Mouse (Mus musculus) liver, adult 2 months (tissue): ENCODE measurements at regions not wholly inside any gene's neighbourhood (a gene's known extent, or its start where the extent isn't known, plus 50 kb on each side); places are given as distances from the start of the nearest gene placed in this dataset.

Experiments
- DNase-seq: peaks from one replicate; pipeline ENCODE4 v3.0.0-alpha.2; 2011; ENCODE audit warnings: low read depth, low spot score; ENCODE audit errors: extremely low read depth
- H3K27ac ChIP-seq: fragments of 200-500 bp; replicated peaks from 2 replicates; pipeline ENCODE4 v1.5.1; 2012; ENCODE audit warnings: low read depth, mild to moderate bottlenecking, control low read depth, inconsistent platforms, low read length; ENCODE audit not compliant: insufficient read depth
- H3K27me3 ChIP-seq: fragments of 200-500 bp; 2 replicates; pipeline ENCODE4 v1.6.1; 2012; ENCODE audit warnings: mild to moderate bottlenecking, moderate library complexity, low read length, inconsistent platforms; ENCODE audit not compliant: control insufficient read depth, insufficient read depth
- H3K36me3 ChIP-seq: fragments of 200-500 bp; 2 replicates; pipeline ENCODE4 v1.6.1; 2012; ENCODE audit warnings: low read length, inconsistent platforms; ENCODE audit not compliant: control insufficient read depth, insufficient read depth
- H3K4me1 ChIP-seq: fragments of 200-500 bp; 2 replicates; pipeline ENCODE4 v1.6.1; 2011; ENCODE audit warnings: low read length; ENCODE audit not compliant: control insufficient read depth, insufficient read depth
- H3K4me3 ChIP-seq: fragments of 200-500 bp; 2 replicates; pipeline ENCODE4 v1.5.1; 2011; ENCODE audit warnings: low read depth, mild to moderate bottlenecking, control low read depth, low read length, moderate library complexity; ENCODE audit not compliant: insufficient read depth
- H3K79me2 ChIP-seq: fragments of 200-500 bp; 2 replicates; pipeline ENCODE4 v1.6.1; 2012; ENCODE audit warnings: inconsistent platforms, mild to moderate bottlenecking, low read length, moderate library complexity; ENCODE audit not compliant: control insufficient read depth, insufficient read depth
- H3K9ac ChIP-seq: fragments of 200-500 bp; 2 replicates; pipeline ENCODE4 v1.6.1; 2012; ENCODE audit warnings: low read depth, mild to moderate bottlenecking, control low read depth, inconsistent platforms, low read length
- CTCF ChIP-seq: fragments of 200-500 bp; IDR thresholded peaks from 2 replicates; pipeline ENCODE4 v1.5.1; 2011; ENCODE audit warnings: low read depth, low read length, control low read depth
- POLR2A ChIP-seq: fragments of 200-500 bp; IDR thresholded peaks from 2 replicates; pipeline ENCODE4 v1.6.1; 2011; ENCODE audit warnings: low read length, control low read depth; ENCODE audit not compliant: insufficient read depth; ENCODE audit errors: extremely low read depth
- WGBS: fragments of 180-500 bp; shearing (Covaris S2); methylation state at CpG from one replicate; pipeline ENCODE4 v1.1.7; 2018; 5-methylcytosine and 5-hydroxymethylcytosine counted together

DNA sequence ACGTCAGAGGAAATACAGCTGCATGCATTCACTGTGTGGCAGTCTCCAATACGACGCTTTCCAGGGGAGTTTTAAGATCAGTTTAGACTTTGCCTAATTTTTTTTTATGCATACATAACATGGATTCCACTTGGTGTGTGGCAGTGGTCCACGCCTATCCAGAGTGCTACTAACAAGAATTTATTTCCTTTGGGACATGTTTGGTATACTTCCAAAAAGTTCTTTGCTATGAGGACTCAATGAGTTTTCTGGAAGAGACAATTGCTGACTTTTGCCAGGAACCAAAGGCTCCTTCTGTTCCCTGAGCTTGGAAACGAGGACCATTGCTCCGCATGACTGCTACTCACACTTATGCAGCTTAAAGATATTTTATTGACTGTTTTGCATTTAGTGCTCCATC is 59.2 kb downstream of the Marcks start:
- H3K4me3 ChIP-seq = no peak overlapping the region
- no peak overlapping the region for H3K9ac ChIP-seq
- no peaks in the 10 kb centered on the region; the same call in 1 of the 2 replicates for H3K4me1 ChIP-seq
- peak; percentile 5 for DNase-seq
- TF ChIP-seq POLR2A (no peak), CTCF (no peak)
- 88% methylated on average over 6 of the region's 6 CpGs for WGBS
- H3K27me3 ChIP-seq = no peaks in the 10 kb centered on the region
- no peaks in the 10 kb centered on the region for H3K79me2 ChIP-seq
- H3K36me3 ChIP-seq = no peaks in the 10 kb centered on the region
- H3K27ac ChIP-seq = no peak overlapping the region

DNA sequence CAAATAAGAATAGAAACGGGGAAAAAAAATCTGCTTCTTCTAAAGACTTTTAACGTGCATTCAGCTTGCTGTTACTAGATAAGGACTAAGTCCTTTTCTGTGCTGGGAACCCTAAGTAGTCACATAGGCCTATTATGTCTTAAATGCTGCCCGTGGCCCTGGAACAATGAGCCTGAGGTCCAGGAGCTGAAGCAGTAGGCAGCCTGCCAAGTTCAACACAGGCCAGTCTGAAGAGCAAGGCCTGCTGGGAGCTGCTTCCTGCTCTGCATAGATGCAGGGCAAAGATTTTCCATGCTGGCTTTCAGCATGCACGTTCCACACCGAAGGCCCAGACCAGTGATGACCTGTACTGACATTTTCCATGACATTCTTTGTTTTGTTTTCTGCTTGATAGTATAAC is 60.3 kb downstream of the Marcks start:
- DNase-seq = peak; percentile 64

DNA sequence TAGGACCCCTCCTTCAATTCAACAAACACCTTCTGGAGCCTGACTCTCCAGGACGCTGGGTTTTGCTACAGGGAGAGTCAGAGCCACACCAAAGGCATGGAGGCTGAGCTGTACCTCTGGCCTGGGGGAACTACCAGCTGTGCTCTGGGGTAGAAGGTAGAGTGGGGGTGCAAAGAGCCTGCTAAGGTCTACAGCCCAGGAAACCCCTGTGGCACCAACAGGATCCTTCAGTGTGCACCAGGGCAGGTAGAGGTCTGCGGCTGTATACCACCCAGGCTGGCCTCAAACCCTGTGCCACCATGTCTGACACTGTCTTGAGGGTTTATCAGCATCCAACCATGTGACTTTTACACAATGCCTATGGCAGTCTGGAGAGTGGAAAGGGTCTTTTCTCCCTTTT is 61.0 kb downstream of the Marcks start:
- H3K27ac ChIP-seq = peak overlapping the region; percentile 45; the same call in 1 of the 2 replicates
- H3K4me3 ChIP-seq = no peak overlapping the region

More for the DNA sequence above, 60.3 kb downstream of the Marcks start:
- no peaks in the 10 kb centered on the region for H3K79me2 ChIP-seq
- no peak overlapping the region for H3K27ac ChIP-seq
- TF ChIP-seq POLR2A = no peak
- no peak for TF ChIP-seq CTCF
- H3K9ac ChIP-seq = no peak overlapping the region
- H3K4me1 ChIP-seq = no peaks in the 10 kb centered on the region; the same call in 1 of the 2 replicates
- no peaks in the 10 kb centered on the region for H3K36me3 ChIP-seq
- no peaks in the 10 kb centered on the region for H3K27me3 ChIP-seq
- H3K4me3 ChIP-seq = no peak overlapping the region
- 19% methylated on average over 5 of the region's 5 CpGs for WGBS

DNA sequence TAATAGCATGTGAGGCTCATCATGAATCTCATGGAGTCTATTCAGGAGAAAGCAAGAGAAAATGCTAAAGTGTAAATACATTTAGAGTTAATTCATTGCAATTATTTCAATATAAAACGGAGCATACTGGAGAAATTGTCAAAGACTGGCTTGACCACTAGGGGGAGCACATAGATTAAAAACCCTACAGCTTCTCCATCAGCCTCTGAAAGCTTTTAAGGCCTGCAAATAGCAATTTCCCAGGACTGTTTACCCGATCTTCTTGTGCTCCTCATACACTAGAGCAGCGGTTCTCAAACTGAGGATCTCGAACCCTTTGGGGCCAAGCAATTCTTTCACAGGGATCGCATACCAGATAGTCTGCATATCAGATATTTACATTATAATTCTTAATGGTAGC is 65.9 kb downstream of the Marcks start:
- no peaks in the 10 kb centered on the region for H3K79me2 ChIP-seq
- no peak overlapping the region for H3K9ac ChIP-seq
- no peaks in the 10 kb centered on the region for H3K27me3 ChIP-seq
- WGBS = 8% methylated on average over 5 of the region's 5 CpGs
- TF ChIP-seq CTCF = peak; percentile 50
- no peak for TF ChIP-seq POLR2A
- H3K27ac ChIP-seq = no peak overlapping the region
- DNase-seq = peak; percentile 49
- no peaks in the 10 kb centered on the region for H3K36me3 ChIP-seq
- H3K4me3 ChIP-seq = no peak overlapping the region
- H3K4me1 ChIP-seq = no peaks in the 10 kb centered on the region; the same call in 1 of the 2 replicates

More for the DNA sequence above, 61.0 kb downstream of the Marcks start:
- no peaks in the 10 kb centered on the region for H3K27me3 ChIP-seq
- H3K36me3 ChIP-seq = no peaks in the 10 kb centered on the region
- TF ChIP-seq POLR2A = no peak
- no peak for TF ChIP-seq CTCF
- 91% methylated on average over 2 of the region's 2 CpGs for WGBS
- H3K4me1 ChIP-seq = no peaks in the 10 kb centered on the region; the same call in 1 of the 2 replicates
- H3K9ac ChIP-seq = no peak overlapping the region
- no peak for DNase-seq
- H3K79me2 ChIP-seq = no peaks in the 10 kb centered on the region

DNA sequence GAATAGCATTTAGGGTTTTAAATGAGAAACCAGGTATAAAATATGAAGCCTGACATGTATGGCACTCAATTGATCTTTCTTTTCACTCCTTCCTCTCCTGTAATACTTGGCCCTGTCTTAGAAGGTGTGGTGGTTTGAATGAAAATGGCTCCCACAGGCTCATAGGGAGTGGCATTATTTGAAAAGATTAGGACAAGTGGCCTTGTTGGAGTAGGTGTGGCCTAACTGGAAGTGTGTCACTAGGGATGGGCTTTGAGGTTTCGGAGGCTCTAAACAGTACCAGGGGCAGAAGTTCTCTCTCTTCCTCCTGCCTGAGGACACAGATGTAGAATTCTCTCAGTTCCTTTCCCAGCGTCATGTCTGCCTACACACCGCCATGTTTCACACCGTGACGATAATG is 66.7 kb downstream of the Marcks start:
- H3K36me3 ChIP-seq = no peaks in the 10 kb centered on the region
- H3K4me3 ChIP-seq = no peak overlapping the region
- WGBS = 92% methylated on average over 5 of the region's 5 CpGs
- H3K9ac ChIP-seq = no peak overlapping the region
- no peaks in the 10 kb centered on the region for H3K27me3 ChIP-seq
- no peak for TF ChIP-seq CTCF
- no peak for TF ChIP-seq POLR2A
- no peak overlapping the region for H3K27ac ChIP-seq
- H3K79me2 ChIP-seq = no peaks in the 10 kb centered on the region
- DNase-seq = no peak
- no peaks in the 10 kb centered on the region; the same call in 1 of the 2 replicates for H3K4me1 ChIP-seq

DNA sequence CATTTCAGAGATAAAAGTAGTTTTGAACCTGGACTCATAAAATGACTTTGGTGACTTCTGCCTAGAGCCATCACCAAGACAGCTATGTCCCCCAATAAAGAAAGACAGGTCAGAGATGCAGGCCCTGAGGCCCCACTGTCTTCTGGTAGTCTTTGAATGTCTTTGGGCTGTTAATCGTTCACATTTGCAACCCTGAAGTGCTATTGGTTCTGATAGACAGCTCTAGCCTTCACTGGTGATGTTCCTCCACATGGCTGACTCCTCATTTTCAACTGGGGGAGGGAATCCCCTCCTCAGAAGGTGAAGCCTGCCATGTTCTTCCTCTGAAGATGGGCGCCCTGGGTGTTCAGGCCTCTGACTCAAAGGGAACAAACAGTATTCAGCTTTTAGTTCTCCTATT is 67.3 kb downstream of the Marcks start:
- Histone ChIP-seq H3K27me3 (no peaks in the 10 kb centered on the region), H3K4me3 (no peak overlapping the region), H3K27ac (no peak overlapping the region), H3K79me2 (no peaks in the 10 kb centered on the region), H3K9ac (no peak overlapping the region), H3K4me1 (no peaks in the 10 kb centered on the region; the same call in 1 of the 2 replicates), H3K36me3 (no peaks in the 10 kb centered on the region)
- WGBS = 83% methylated on average over 2 of the region's 2 CpGs
- TF ChIP-seq CTCF = no peak
- TF ChIP-seq POLR2A = no peak
- no peak for DNase-seq
